Comparison of ENCODE assay signal across 37 mouse cellular contexts in the genomic region with DNA sequence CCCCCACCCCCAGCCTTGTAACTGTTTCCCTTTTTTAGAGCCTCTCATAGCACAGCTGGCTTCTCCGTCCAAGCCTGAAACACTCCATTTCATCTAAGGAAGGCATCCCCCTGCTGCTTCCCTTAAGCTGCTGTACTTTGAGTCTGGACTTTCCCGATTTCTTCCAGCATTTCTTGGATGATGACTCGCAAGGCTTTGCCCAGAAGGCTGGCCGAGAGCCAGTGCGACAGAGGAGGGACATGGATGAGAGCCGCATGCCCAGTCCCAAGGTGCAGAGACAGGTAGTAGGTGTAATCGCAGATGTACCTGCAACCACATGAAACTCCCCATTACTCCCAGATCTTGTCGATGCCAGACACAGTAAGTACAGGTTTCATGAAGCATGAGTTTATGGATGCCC. TPM values are rescaled to one million over a fixed set of nuclear protein-coding genes. Genes with fewer than 3 reads are reported as not detected.
DNase-seq lines count a peak whose midpoint lies in the region; ATAC-seq lines count a peak whose summit lies in the region.
"Had no signal": no experiment of that assay in that cellular context is flagged by ENCODE, and none has a peak within 500 bp of the region (broad histone marks: within the 10 kb centered on the region; RNA-seq: fewer than 3 reads in every experiment).

No protein-coding gene starts in this region.

- peak; percentile 31 for DNase-seq in gastrocnemius, postnatal 10 days
- DNase-seq in gastrocnemius, postnatal 14 days = no peak
- peak; percentile 53 for DNase-seq in kidney, adult 9 months
- peak; percentile 11 for DNase-seq in 3T3-L1 (ENCODE audit: low read depth, low spot score)
- DNase-seq: adrenal gland, adult 2 months; adrenal gland, postnatal 36 days; cerebellum, adult 2 months; embryo, embryonic 11 days; gastrocnemius, adult 2 months; heart, postnatal 36 days; right cerebral cortex, adult 18-20 months; spleen, adult 18-20 months; thymus, postnatal 25 days had no signal

- 91% methylated on average over 8 of the region's 8 CpGs for WGBS in kidney, embryonic 14.5 days
- WGBS in intestine, embryonic 15.5 days = 79% methylated on average over 8 of the region's 8 CpGs

- H3K4me3 ChIP-seq in kidney, embryonic 14.5 days (ENCODE audit: low read length) = no peak overlapping the region
- no peak overlapping the region for H3K4me3 ChIP-seq in intestine, embryonic 15.5 days (replicated peaks)
- H3K4me3 ChIP-seq: embryonic facial prominence, embryonic 13.5 days; forebrain, embryonic 10.5 days; forebrain, embryonic 15.5 days; gastrocnemius, adult 2 months; heart, embryonic 10.5 days; heart, embryonic 15.5 days; hindbrain, embryonic 12.5 days; limb, embryonic 13.5 days; lung, embryonic 15.5 days; midbrain, embryonic 10.5 days; myocyte; neural tube, embryonic 12.5 days had no signal

- H3K9ac ChIP-seq in kidney, embryonic 14.5 days (ENCODE audit: low read depth, low read length) = no peak overlapping the region
- no peak overlapping the region for H3K9ac ChIP-seq in intestine, embryonic 15.5 days
- H3K9ac ChIP-seq: embryonic facial prominence, embryonic 13.5 days; forebrain, embryonic 15.5 days; heart, embryonic 15.5 days; hindbrain, embryonic 12.5 days; limb, embryonic 13.5 days; lung, embryonic 15.5 days; neural tube, embryonic 12.5 days had no signal

- no peak overlapping the region for H3K4me2 ChIP-seq in kidney, embryonic 14.5 days (replicated peaks; ENCODE audit: low read depth, low read length)
- H3K4me2 ChIP-seq in intestine, embryonic 15.5 days (replicated peaks) = no peak overlapping the region
- H3K4me2 ChIP-seq: embryonic facial prominence, embryonic 13.5 days; forebrain, embryonic 15.5 days; heart, embryonic 15.5 days; hindbrain, embryonic 12.5 days; limb, embryonic 13.5 days; liver, embryonic 11.5 days; lung, embryonic 15.5 days; neural tube, embryonic 12.5 days had no signal

- no peak overlapping the region for H3K27ac ChIP-seq in kidney, embryonic 14.5 days (ENCODE audit: low read depth, low read length)
- H3K27ac ChIP-seq in intestine, embryonic 15.5 days = no peak overlapping the region
- H3K27ac ChIP-seq: embryonic facial prominence, embryonic 13.5 days; forebrain, embryonic 10.5 days; forebrain, embryonic 15.5 days; gastrocnemius, adult 2 months; heart, embryonic 10.5 days; heart, embryonic 15.5 days; hindbrain, embryonic 12.5 days; hindbrain, postnatal 0 days; limb, embryonic 13.5 days; lung, embryonic 15.5 days; midbrain, embryonic 10.5 days; neural tube, embryonic 12.5 days had no signal

- no peak for ATAC-seq in kidney, embryonic 14.5 days (ENCODE audit: low FRiP score, low TSS enrichment)
- ATAC-seq in granulocyte monocyte progenitor cell, adult 5-6 weeks (replicated peaks; ENCODE audit: poor library complexity, severe bottlenecking) = peak; percentile 35; the same call in 1 of the 2 replicates
- ATAC-seq in intestine, embryonic 15.5 days = no peak
- ATAC-seq: activated CD4-positive, CD25-positive, alpha-beta regulatory T cell, adult 4 months; CD4-positive, CD25-positive, alpha-beta regulatory T cell, adult 4 months; forebrain, embryonic 15.5 days; hindbrain, postnatal 0 days; intestine, embryonic 16.5 days had no signal

- no peaks in the 10 kb centered on the region for H3K27me3 ChIP-seq in kidney, embryonic 14.5 days (ENCODE audit: control insufficient read depth, insufficient read depth, low read length)
- H3K27me3 ChIP-seq in intestine, embryonic 15.5 days (replicated peaks) = no peaks in the 10 kb centered on the region
- H3K27me3 ChIP-seq: embryonic facial prominence, embryonic 13.5 days; forebrain, embryonic 15.5 days; heart, embryonic 15.5 days; hindbrain, embryonic 12.5 days; limb, embryonic 13.5 days; lung, embryonic 15.5 days; neural tube, embryonic 12.5 days had no signal

- H3K9me3 ChIP-seq in kidney, embryonic 14.5 days (ENCODE audit: control insufficient read depth, low read length) = no peaks in the 10 kb centered on the region
- H3K9me3 ChIP-seq in intestine, embryonic 15.5 days = no peaks in the 10 kb centered on the region
- H3K9me3 ChIP-seq: embryonic facial prominence, embryonic 13.5 days; forebrain, embryonic 10.5 days; forebrain, embryonic 15.5 days; heart, embryonic 10.5 days; heart, embryonic 15.5 days; hindbrain, embryonic 12.5 days; limb, embryonic 13.5 days; lung, embryonic 15.5 days; midbrain, embryonic 10.5 days; neural tube, embryonic 12.5 days had no signal

- H3K4me1 ChIP-seq in kidney, embryonic 14.5 days (ENCODE audit: control insufficient read depth, insufficient read depth, low read length) = peaks cover 7% of the 10 kb centered on the region; the same call in 1 of the 2 replicates
- peaks cover 4% of the 10 kb centered on the region for H3K4me1 ChIP-seq in intestine, embryonic 15.5 days (replicated peaks)

- H3K36me3 ChIP-seq in kidney, embryonic 14.5 days (ENCODE audit: control insufficient read depth, insufficient read depth, low read length) = 0 out of 2 replicates have a peak, but pooled peaks cover under 1% of the 10 kb centered on the region
- H3K36me3 ChIP-seq in intestine, embryonic 15.5 days = no peaks in the 10 kb centered on the region
- H3K36me3 ChIP-seq: forebrain, embryonic 10.5 days; forebrain, embryonic 15.5 days; heart, embryonic 15.5 days; limb, embryonic 13.5 days; lung, embryonic 15.5 days; neural tube, embryonic 12.5 days had no signal

- intact Hi-C loops in gastrocnemius, postnatal 14 days (cut with DNase I; ENCODE audit: low total_unique reads) = no loop called here

RNA-seq across cellular contexts. Expression of a gene that starts 27.2 kb away (rescaled TPM):
- 10 to 100 TPM in 1 of 2 experiments, 1 to 10 TPM in 1; 6.6 to 10.7 TPM for total RNA-seq in gastrocnemius, postnatal 10 days (2021)
- 1 to 10 TPM; 8.4 to 9.2 TPM for total RNA-seq in gastrocnemius, postnatal 14 days (2021)
- not detected in 2 replicates for polyA plus RNA-seq in kidney, embryonic 14.5 days (2014; fragmentation: Nextera tagmentation; extraction: Ambion mirVana)
- total RNA-seq in granulocyte monocyte progenitor cell, adult 5-6 weeks (2014; fragmentation: Nextera tagmentation) = not detected in 2 replicates
- not detected in 2 replicates for total RNA-seq in granulocyte monocyte progenitor cell, adult 5-6 weeks (2017)
- not detected in 2 replicates for polyA plus RNA-seq in intestine, embryonic 15.5 days (2015; fragmentation: Nextera tagmentation; extraction: Ambion mirVana)
- total RNA-seq: adrenal gland, adult 2 months; adrenal gland, postnatal 36 days; megakaryocyte progenitor cell, adult 5-6 weeks; midbrain, postnatal 0 days had no signal
- polyA plus RNA-seq: adrenal gland, adult 2 months; forebrain, embryonic 10.5 days; forebrain, embryonic 15.5 days; gonadal fat pad, adult 2 months; heart, embryonic 10.5 days; hindbrain, embryonic 12.5 days; hindbrain, postnatal 0 days; intestine, embryonic 16.5 days; limb, embryonic 13.5 days; liver, embryonic 11.5 days; liver, embryonic 16.5 days; lung, embryonic 15.5 days; midbrain, embryonic 10.5 days; midbrain, postnatal 0 days; neural tube, embryonic 12.5 days; stomach, embryonic 16.5 days had no signal

RNA-seq across cellular contexts. Expression of a gene that starts 36.8 kb away (rescaled TPM):
- 1 to 10 TPM; 1.1 to 2.9 TPM for total RNA-seq in gastrocnemius, postnatal 10 days (2021)
- total RNA-seq in gastrocnemius, postnatal 14 days (2021) = under 1 TPM; 0.29 to 0.51 TPM
- polyA plus RNA-seq in kidney, embryonic 14.5 days (2014; fragmentation: Nextera tagmentation; extraction: Ambion mirVana) = 1.0 and 1.2 TPM in 2 replicates
- 0.30 TPM in 1 of 2 replicates, not detected in the other for total RNA-seq in granulocyte monocyte progenitor cell, adult 5-6 weeks (2014; fragmentation: Nextera tagmentation)
- 0.13 and 0.41 TPM in 2 replicates for total RNA-seq in granulocyte monocyte progenitor cell, adult 5-6 weeks (2017)
- polyA plus RNA-seq in intestine, embryonic 15.5 days (2015; fragmentation: Nextera tagmentation; extraction: Ambion mirVana) = 0.21 and 0.25 TPM in 2 replicates
- total RNA-seq: adrenal gland, adult 2 months; midbrain, postnatal 0 days had no signal
- polyA plus RNA-seq: forebrain, embryonic 15.5 days; midbrain, postnatal 0 days had no signal

Comparison
In these comparisons a context has a peak if more than half of its experiments do, and no peak if none do; other contexts are left out.
1. RNA of a gene that starts 27.2 kb away (total RNA-seq): 6.6 to 10.7 TPM in gastrocnemius, postnatal 10 days and 8.4 to 9.2 TPM in gastrocnemius, postnatal 14 days; not detected in granulocyte monocyte progenitor cell, adult 5-6 weeks; every median in the first group is over 4 times any median in the second.